Mouse (Mus musculus): ENCODE measurements around the gene Nop56. TPM values are rescaled to one million over a fixed set of nuclear protein-coding genes. Genes with fewer than 3 reads are reported as not detected.

Nop56 gene
- polyA plus RNA-seq, 1 experiment from 2014 or later, result 239 TPM

- peak overlapping the region; percentile 84 for H3K4me2 ChIP-seq (replicated peaks)
- ATAC-seq (replicated peaks), result no peak
Measured at GRCm38 (mm10) chr2:130296134-130296745, 22.0 kb downstream of the Nop56 start.

GRCm38 (mm10) chr2:130297580-130297979 is 23.4 kb downstream of the Nop56 start:
- Histone ChIP-seq H3K4me1 (peaks cover 32% of the 10 kb centered on the region), H3K4me3 (no peak overlapping the region), H3K27me3 (no peaks in the 10 kb centered on the region), H3K4me2 (replicated peaks) (no peak overlapping the region), H3K9me3 (no peaks in the 10 kb centered on the region), H3K27ac (replicated peaks) (no peak overlapping the region), H3K9ac (replicated peaks) (no peak overlapping the region), H3K36me3 (no peaks in the 10 kb centered on the region)
- 82% methylated on average over 9 of the region's 9 CpGs for WGBS
- ATAC-seq (replicated peaks), result no peak

More at GRCm38 (mm10) chr2:130296134-130296745, 22.0 kb downstream of the Nop56 start:
- no peaks in the 10 kb centered on the region for H3K27me3 ChIP-seq
- WGBS, result 2% methylated on average over 20 of the region's 20 CpGs
- H3K27ac ChIP-seq (replicated peaks), result peak overlapping the region; percentile 71
- H3K36me3 ChIP-seq, result no peaks in the 10 kb centered on the region
- peak overlapping the region; percentile 75 for H3K9ac ChIP-seq (replicated peaks)
- peak overlapping the region; percentile 78 for H3K4me3 ChIP-seq
- no peaks in the 10 kb centered on the region for H3K9me3 ChIP-seq
- H3K4me1 ChIP-seq, result peaks cover 34% of the 10 kb centered on the region

GRCm38 (mm10) chr2:130303014-130303413 is 28.8 kb downstream of the Nop56 start:
- Histone ChIP-seq H3K27me3 (no peaks in the 10 kb centered on the region), H3K4me1 (no peaks in the 10 kb centered on the region), H3K9me3 (no peaks in the 10 kb centered on the region), H3K27ac (replicated peaks) (no peak overlapping the region), H3K9ac (replicated peaks) (no peak overlapping the region), H3K36me3 (peaks cover 13% of the 10 kb centered on the region; the same call in 1 of the 2 replicates), H3K4me2 (replicated peaks) (no peak overlapping the region), H3K4me3 (no peak overlapping the region)
- no peak for ATAC-seq (replicated peaks)
- WGBS, result 48% methylated on average over 4 of the region's 4 CpGs

- no peak overlapping the region for H3K27ac ChIP-seq (replicated peaks)
- no peaks in the 10 kb centered on the region for H3K9me3 ChIP-seq
- no peak overlapping the region for H3K4me3 ChIP-seq
- no peak for ATAC-seq (replicated peaks)
- H3K9ac ChIP-seq (replicated peaks), result no peak overlapping the region
- 77% methylated on average over 1 of the region's 1 CpGs for WGBS
- H3K4me2 ChIP-seq (replicated peaks), result no peak overlapping the region
- no peaks in the 10 kb centered on the region for H3K27me3 ChIP-seq
- H3K4me1 ChIP-seq, result no peaks in the 10 kb centered on the region
- no peaks in the 10 kb centered on the region for H3K36me3 ChIP-seq
Measured at GRCm38 (mm10) chr2:130327057-130327456, 52.8 kb downstream of the Nop56 start.

Other genes with a start within 250 kb of the Nop56 start
- 0.09 and 0.26 TPM in 2 replicates for gene Tgm6, start 162.0 kb upstream of the Nop56 start, polyA plus RNA-seq (2015; fragmentation: Nextera tagmentation; extraction: Ambion mirVana)
- gene Snrpb, start 95.0 kb upstream of the Nop56 start, polyA plus RNA-seq (2015; fragmentation: Nextera tagmentation; extraction: Ambion mirVana), result 458 and 483 TPM in 2 replicates
- gene Tmc2, start 79.2 kb upstream of the Nop56 start, polyA plus RNA-seq (2015; fragmentation: Nextera tagmentation; extraction: Ambion mirVana), result not detected in 2 replicates
- gene Idh3b, start 10.1 kb downstream of the Nop56 start, polyA plus RNA-seq (2015; fragmentation: Nextera tagmentation; extraction: Ambion mirVana), result 165 TPM in 2 replicates
- 3.8 and 4.0 TPM in 2 replicates for gene Ebf4, start 20.7 kb downstream of the Nop56 start, polyA plus RNA-seq (2015; fragmentation: Nextera tagmentation; extraction: Ambion mirVana)
- gene Cpxm1, start 123.1 kb downstream of the Nop56 start, polyA plus RNA-seq (2015; fragmentation: Nextera tagmentation; extraction: Ambion mirVana), result 14.6 and 15.2 TPM in 2 replicates
- gene Gm28372, start 130.8 kb downstream of the Nop56 start, polyA plus RNA-seq (2015; fragmentation: Nextera tagmentation; extraction: Ambion mirVana), result 0.24 and 0.25 TPM in 2 replicates
- gene 1700020A23Rik, start 130.8 kb downstream of the Nop56 start, polyA plus RNA-seq (2015; fragmentation: Nextera tagmentation; extraction: Ambion mirVana), result 0.42 and 0.45 TPM in 2 replicates
- not detected in 2 replicates for gene Tmem239, start 132.0 kb downstream of the Nop56 start, polyA plus RNA-seq (2015; fragmentation: Nextera tagmentation; extraction: Ambion mirVana)
- 116 and 119 TPM in 2 replicates for gene Vps16, start 149.9 kb downstream of the Nop56 start, polyA plus RNA-seq (2015; fragmentation: Nextera tagmentation; extraction: Ambion mirVana)
- 12.4 and 12.8 TPM in 2 replicates for gene Pced1a, start 150.3 kb downstream of the Nop56 start, polyA plus RNA-seq (2015; fragmentation: Nextera tagmentation; extraction: Ambion mirVana)
- gene Ptpra, start 175.8 kb downstream of the Nop56 start, polyA plus RNA-seq (2015; fragmentation: Nextera tagmentation; extraction: Ambion mirVana), result 146 and 160 TPM in 2 replicates

Data from forebrain, embryonic 15.5 days (tissue).